Mouse (Mus musculus) liver, embryonic 16.5 days (tissue): ENCODE results near the gene Slc19a1. TPM values are rescaled to one million over a fixed set of nuclear protein-coding genes. Genes with fewer than 3 reads are reported as not detected.
A peak's percentile ranks its signal among the peaks of the same experiment; 100 is the strongest.

ENCODE experiments used
- ATAC-seq: fragments of 200-750 bp; cut with Nextera tagmentation; 2 replicates; pipeline ENCODE4 v1.8.0; 2017; ENCODE audit warnings: low read depth, mild to moderate bottlenecking, moderate number of reproducible peaks, moderate library complexity
- H3K27ac ChIP-seq: fragments of 300-500 bp; sonication (generic); 2 replicates; pipeline ENCODE4 v1.5.1; 2014; ENCODE audit warnings: mild to moderate bottlenecking, low read length
- H3K27me3 ChIP-seq: fragments of 300-500 bp; sonication (generic); 2 replicates; pipeline ENCODE4 v1.6.1; 2014; ENCODE audit warnings: low read depth, low read length, mixed read lengths; ENCODE audit not compliant: control insufficient read depth, insufficient read depth
- H3K36me3 ChIP-seq: fragments of 300-500 bp; sonication (generic); 2 replicates; pipeline ENCODE4 v1.6.1; 2014; ENCODE audit warnings: mild to moderate bottlenecking; ENCODE audit not compliant: control insufficient read depth, insufficient read depth
- H3K4me1 ChIP-seq: fragments of 300-500 bp; sonication (generic); 2 replicates; pipeline ENCODE4 v1.6.1; 2014; ENCODE audit warnings: low read depth, low read length, mixed read lengths; ENCODE audit not compliant: control insufficient read depth
- H3K4me2 ChIP-seq: fragments of 300-500 bp; sonication (generic); 2 replicates; pipeline ENCODE4 v1.6.1; 2014; ENCODE audit warnings: low read depth, low read length, mixed read lengths
- H3K4me3 ChIP-seq: fragments of 300-500 bp; sonication (generic); 2 replicates; pipeline ENCODE4 v1.5.1; 2014; ENCODE audit warnings: low read depth, mild to moderate bottlenecking, low read length
- H3K9ac ChIP-seq: fragments of 300-500 bp; sonication (generic); 2 replicates; pipeline ENCODE4 v1.6.1; 2014; ENCODE audit warnings: low read depth, low read length
- H3K9me3 ChIP-seq: fragments of 300-500 bp; sonication (generic); replicated peaks from 2 replicates; pipeline ENCODE4 v1.6.1; 2016; ENCODE audit warnings: low read length; ENCODE audit not compliant: control insufficient read depth
- WGBS: fragments of 180-500 bp; shearing (Covaris S2); extraction: QIAGEN DNeasy Blood & Tissue Kit; methylation state at CpG from one replicate; pipeline ENCODE4 v1.1.7; 2014; ENCODE audit not compliant: insufficient replicate concordance; 5-methylcytosine and 5-hydroxymethylcytosine counted together
- polyA plus RNA-seq: library from polyadenylated mRNA; unstranded; fragments of >200 nt; fragmentation: Nextera tagmentation; extraction: Ambion mirVana; gene quantifications from 2 replicates; pipeline ENCODE4 v1.2.1, GENCODE M21; 2015

The Slc19a1 gene
- polyA plus RNA-seq, 1 experiment from 2014 or later = 12.6 TPM

DNA sequence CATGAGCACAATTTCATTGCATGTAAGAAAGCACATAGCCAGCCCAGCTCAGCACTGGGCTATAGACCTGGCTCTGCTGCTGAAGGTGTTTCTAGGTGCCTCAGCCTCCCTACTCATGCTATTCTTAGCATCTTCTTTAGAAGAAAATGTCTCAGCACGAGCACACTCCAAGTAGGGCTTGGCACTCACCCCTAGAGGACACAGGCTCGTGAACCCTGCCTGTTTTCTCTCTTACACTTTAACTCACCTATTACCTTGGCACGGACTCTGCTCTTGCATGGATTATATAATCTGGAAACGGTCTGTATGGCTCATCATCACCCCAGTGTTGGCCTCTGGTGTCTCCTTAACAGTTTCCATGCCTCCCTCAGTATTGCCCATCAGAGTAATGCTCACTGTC, 20.4 kb upstream of the Slc19a1 start:
- 53% methylated on average over 4 of the region's 4 CpGs for WGBS
- Histone ChIP-seq H3K9me3 (no peaks in the 10 kb centered on the region), H3K36me3 (no peaks in the 10 kb centered on the region), H3K4me3 (no peak overlapping the region), H3K4me1 (peaks cover 4% of the 10 kb centered on the region; the same call in 1 of the 2 replicates), H3K27ac (no peak overlapping the region), H3K9ac (no peak overlapping the region), H3K27me3 (no peaks in the 10 kb centered on the region), H3K4me2 (no peak overlapping the region)
- ATAC-seq = no peak

DNA sequence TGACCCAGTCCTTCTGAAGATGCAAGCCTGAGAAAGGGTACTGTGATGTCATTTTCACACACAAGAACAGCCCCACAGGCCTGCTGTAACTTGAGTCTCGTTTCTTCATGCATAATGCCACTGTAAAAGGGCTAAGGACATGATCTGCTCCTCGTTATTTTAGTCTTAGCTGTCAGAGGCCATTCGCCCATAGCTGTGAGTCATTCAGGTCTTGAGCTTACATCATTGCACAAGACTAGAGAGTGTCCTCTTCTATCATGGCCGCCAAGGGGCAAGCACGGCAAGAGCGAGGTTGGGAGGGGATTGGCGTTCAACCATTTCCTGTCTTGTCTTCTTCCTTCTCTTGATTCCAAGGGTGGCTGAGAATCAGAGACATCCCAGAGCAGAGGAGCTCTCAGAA, 16.0 kb upstream of the Slc19a1 start:
- Histone ChIP-seq H3K36me3 (no peaks in the 10 kb centered on the region), H3K4me2 (no peak overlapping the region), H3K27me3 (no peaks in the 10 kb centered on the region), H3K27ac (no peak overlapping the region), H3K9me3 (no peaks in the 10 kb centered on the region), H3K4me3 (no peak overlapping the region), H3K9ac (no peak overlapping the region), H3K4me1 (no peaks in the 10 kb centered on the region)
- ATAC-seq = no peak
- WGBS = 68% methylated on average over 7 of the region's 7 CpGs

DNA sequence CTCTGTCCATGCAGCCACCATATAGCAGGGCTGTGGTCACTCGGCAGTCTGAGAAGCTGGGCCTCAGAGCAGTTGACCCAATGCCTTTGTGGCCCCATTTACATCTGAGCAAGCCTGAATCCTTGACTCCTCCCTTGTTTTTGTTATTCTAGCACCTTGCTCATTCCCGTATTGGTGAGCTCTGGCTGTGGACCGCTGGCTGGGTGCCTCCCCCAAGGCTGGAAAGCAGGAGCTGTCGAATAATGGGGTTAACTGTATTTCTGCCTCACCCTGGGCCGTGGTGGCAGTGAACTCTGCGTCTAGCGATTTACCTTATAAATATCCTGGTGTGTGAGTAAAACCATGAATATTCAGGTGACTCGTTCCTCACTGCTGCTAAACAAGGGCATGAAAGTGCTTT, 15.5 kb upstream of the Slc19a1 start:
- H3K27me3 ChIP-seq = no peaks in the 10 kb centered on the region
- no peak overlapping the region for H3K27ac ChIP-seq
- no peak for ATAC-seq
- H3K4me2 ChIP-seq = no peak overlapping the region
- H3K9ac ChIP-seq = no peak overlapping the region
- no peak overlapping the region for H3K4me3 ChIP-seq
- no peaks in the 10 kb centered on the region; the same call in 1 of the 2 replicates for H3K4me1 ChIP-seq
- 47% methylated on average over 8 of the region's 8 CpGs for WGBS
- H3K36me3 ChIP-seq = no peaks in the 10 kb centered on the region
- no peaks in the 10 kb centered on the region for H3K9me3 ChIP-seq

DNA sequence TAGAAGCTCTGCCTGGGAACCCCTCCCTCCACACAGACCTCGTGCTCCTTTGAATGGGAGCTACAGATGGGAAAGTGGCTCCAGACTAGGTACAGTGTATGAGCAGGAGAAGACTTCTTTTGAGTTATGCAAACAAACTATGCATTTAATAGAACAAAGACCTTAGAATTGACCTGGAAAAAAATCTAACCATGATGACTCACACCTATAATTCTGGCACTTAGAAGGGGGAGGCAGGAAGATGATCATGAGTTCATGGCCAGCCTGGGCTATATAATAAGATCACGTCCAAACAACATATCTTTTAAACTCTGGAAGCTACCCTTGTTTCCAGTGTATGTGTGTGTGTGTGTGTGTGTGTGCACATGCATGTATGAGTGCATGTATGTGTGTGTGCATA, 15.0 kb upstream of the Slc19a1 start:
- no peaks in the 10 kb centered on the region for H3K9me3 ChIP-seq
- H3K27ac ChIP-seq = no peak overlapping the region
- ATAC-seq = no peak
- H3K9ac ChIP-seq = no peak overlapping the region
- no peaks in the 10 kb centered on the region; the same call in 1 of the 2 replicates for H3K4me1 ChIP-seq
- no peak overlapping the region for H3K4me3 ChIP-seq
- WGBS = 61% methylated on average over 2 of the region's 2 CpGs
- H3K27me3 ChIP-seq = no peaks in the 10 kb centered on the region
- H3K36me3 ChIP-seq = no peaks in the 10 kb centered on the region
- H3K4me2 ChIP-seq = no peak overlapping the region

DNA sequence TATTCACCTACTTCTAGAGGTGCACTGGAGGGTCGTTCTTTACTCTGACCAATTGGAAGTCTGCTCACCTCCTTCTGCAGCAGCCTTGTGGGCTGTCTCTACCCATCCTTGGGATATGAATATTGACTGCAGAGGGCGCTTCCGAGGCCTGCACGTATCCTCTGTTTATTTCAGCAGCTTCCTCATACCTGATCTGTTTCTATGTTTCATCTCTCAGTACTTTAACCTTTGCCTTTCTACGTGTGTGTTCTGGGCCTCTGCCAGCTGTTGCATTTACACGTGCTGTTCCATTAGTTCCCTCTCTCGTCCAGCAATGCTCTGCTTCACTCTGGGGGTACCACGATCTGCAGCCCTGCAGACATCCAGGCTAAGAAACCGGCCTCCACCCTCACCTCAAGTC, 14.4 kb upstream of the Slc19a1 start:
- Histone ChIP-seq H3K9me3 (no peaks in the 10 kb centered on the region), H3K4me2 (no peak overlapping the region), H3K36me3 (no peaks in the 10 kb centered on the region), H3K27ac (no peak overlapping the region), H3K4me1 (no peaks in the 10 kb centered on the region; the same call in 1 of the 2 replicates), H3K9ac (no peak overlapping the region), H3K27me3 (no peaks in the 10 kb centered on the region), H3K4me3 (no peak overlapping the region)
- ATAC-seq = peak; percentile 71
- 47% methylated on average over 9 of the region's 9 CpGs for WGBS

DNA sequence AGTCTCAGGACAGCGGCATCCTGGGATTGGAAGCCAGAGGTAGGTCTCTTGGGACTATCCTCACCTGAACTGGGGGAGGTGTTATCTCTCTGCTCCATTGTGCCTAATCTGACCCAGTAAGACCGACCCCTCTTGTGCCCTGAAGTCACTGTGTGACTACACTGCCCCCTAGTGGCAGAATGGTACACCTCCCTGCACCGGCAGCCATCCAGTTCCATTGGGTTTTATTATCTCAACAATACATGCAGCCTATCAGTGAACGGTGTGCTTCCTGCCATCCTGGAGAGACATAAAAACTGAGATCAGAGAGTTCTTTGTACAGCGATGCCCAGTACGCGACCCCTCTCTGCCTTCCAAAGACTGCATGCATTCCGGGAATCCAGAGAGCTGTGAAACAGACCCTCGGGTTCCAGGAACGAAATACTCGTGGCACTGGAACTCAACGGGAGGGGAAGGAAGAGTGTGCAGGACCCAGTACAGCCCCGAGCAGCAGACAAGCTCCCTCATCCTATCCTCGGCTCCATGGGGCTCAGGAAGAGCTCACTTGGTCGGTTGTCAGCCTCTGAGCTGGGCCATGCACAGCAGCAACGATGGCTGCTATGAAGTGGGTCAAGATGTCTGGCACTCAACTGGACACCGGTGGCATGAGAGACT, 10.5 kb upstream of the Slc19a1 start:
- no peak overlapping the region for H3K9ac ChIP-seq
- no peak for ATAC-seq

DNA sequence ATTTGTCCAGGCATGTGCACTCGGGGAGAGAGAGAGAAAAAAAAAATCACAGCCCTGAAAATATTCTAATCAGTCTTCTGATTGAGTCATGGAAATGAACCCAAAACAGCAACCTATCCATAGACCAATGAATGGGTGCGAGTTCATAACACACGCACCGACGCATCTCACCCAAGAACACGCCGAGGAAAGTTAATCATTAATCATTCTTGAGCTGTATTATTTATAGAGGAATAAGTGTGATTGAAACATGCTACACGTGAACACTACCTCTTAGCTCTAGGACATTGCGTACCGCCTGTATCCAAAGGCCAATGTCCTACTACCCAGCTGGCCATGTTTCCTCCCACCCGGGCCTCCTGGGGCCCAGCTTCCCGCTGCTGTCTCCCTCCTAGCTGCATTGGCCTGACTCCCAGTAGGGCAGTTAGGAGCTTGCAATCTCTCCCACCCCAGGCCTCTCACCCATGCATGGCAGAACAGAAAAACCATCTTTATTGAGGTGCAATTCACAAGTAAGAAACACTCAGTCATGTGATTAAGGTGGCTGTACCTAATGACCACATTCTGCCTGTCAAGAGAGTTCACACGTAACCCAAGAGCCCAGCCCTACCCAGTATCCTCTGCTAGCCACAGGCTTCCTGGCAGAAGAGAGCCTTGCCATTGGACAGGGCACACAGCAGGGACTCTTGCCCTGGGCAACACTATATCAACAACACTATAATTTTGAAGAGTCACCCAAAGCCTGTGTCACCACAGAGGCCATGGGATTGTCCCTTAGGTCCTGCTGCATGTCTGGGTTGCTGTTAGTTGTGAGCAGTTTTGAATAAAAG, 9.5 kb upstream of the Slc19a1 start:
- no peak overlapping the region for H3K4me3 ChIP-seq
- ATAC-seq = no peak
- H3K36me3 ChIP-seq = no peaks in the 10 kb centered on the region
- H3K27ac ChIP-seq = no peak overlapping the region
- 62% methylated on average over 13 of the region's 13 CpGs for WGBS
- no peaks in the 10 kb centered on the region for H3K9me3 ChIP-seq
- H3K4me1 ChIP-seq = no peaks in the 10 kb centered on the region; the same call in 1 of the 2 replicates
- no peak overlapping the region for H3K9ac ChIP-seq
- H3K4me2 ChIP-seq = no peak overlapping the region
- no peaks in the 10 kb centered on the region for H3K27me3 ChIP-seq

More for the DNA sequence above, 10.5 kb upstream of the Slc19a1 start:
- Histone ChIP-seq H3K4me1 (no peaks in the 10 kb centered on the region; the same call in 1 of the 2 replicates), H3K4me3 (no peak overlapping the region), H3K36me3 (no peaks in the 10 kb centered on the region), H3K4me2 (no peak overlapping the region), H3K9me3 (no peaks in the 10 kb centered on the region), H3K27me3 (no peaks in the 10 kb centered on the region), H3K27ac (no peak overlapping the region)
- 25% methylated on average over 17 of the region's 17 CpGs for WGBS

DNA sequence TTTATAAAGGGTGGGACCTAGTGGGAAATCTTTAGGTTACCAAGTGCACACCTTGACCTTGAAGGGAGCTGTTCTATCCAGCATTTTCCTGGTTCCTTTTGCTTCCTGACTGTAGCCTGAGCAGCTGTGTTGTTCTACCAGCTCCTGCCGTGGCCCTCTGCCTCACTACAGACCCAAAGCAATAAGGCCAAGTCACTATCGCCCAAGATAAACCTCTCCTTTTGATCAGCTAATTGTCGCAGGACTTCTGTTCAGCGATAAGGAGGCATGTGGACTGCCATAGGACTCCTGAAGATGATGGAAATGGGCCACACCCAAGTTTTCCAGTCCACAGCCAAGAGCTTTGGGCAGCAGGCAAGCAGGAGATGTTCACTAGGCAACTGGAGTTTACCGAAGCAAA, 7.8 kb upstream of the Slc19a1 start:
- no peaks in the 10 kb centered on the region for H3K9me3 ChIP-seq

DNA sequence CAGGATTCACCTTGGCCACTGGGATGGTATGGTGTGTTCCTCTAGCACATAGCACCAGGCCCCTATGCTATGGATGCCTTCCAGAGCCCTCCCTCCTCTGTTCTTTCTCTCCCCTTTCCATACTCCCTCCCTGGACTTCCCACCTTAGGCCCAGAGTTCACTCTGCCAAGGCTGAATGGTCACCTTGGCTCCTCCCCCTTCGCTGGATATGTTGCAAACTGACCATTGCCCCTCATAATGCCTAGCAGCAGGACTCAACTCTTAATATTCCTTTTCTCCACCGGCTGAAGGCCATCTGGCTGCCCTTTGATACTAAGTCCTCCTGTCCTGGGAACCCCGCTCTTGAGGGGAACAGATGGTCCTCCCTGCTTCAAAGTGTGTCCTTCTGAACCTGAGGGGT, 5.1 kb upstream of the Slc19a1 start:
- ATAC-seq = no peak
- H3K27me3 ChIP-seq = no peaks in the 10 kb centered on the region; the same call in 1 of the 2 replicates
- no peaks in the 10 kb centered on the region for H3K36me3 ChIP-seq
- H3K4me1 ChIP-seq = peaks cover 3% of the 10 kb centered on the region
- no peak overlapping the region for H3K9ac ChIP-seq
- H3K4me3 ChIP-seq = no peak overlapping the region
- no peak overlapping the region for H3K27ac ChIP-seq
- H3K9me3 ChIP-seq = no peaks in the 10 kb centered on the region
- no peak overlapping the region for H3K4me2 ChIP-seq
- 44% methylated on average over 3 of the region's 3 CpGs for WGBS

More for the DNA sequence above, 7.8 kb upstream of the Slc19a1 start:
- H3K4me2 ChIP-seq = no peak overlapping the region
- no peak overlapping the region for H3K4me3 ChIP-seq
- WGBS = 37% methylated on average over 5 of the region's 5 CpGs
- H3K27me3 ChIP-seq = no peaks in the 10 kb centered on the region
- no peak for ATAC-seq
- H3K27ac ChIP-seq = no peak overlapping the region
- no peaks in the 10 kb centered on the region; the same call in 1 of the 2 replicates for H3K4me1 ChIP-seq
- H3K9ac ChIP-seq = no peak overlapping the region
- no peaks in the 10 kb centered on the region for H3K36me3 ChIP-seq
